ENCODE assay signal across 24 mouse cellular contexts in genomic region chr5:140185757-140186156, GRCm38 (mm10).
"Had no signal": no experiment of that assay in that cellular context is flagged by ENCODE, and none has a peak within 500 bp of the region (broad histone marks: within the 10 kb centered on the region; RNA-seq: fewer than 3 reads in every experiment).

No protein-coding gene starts in this region.

- H3K9me3 ChIP-seq: heart, embryonic 10.5 days; heart, embryonic 12.5 days; hindbrain, embryonic 13.5 days; hindbrain, embryonic 15.5 days; limb, embryonic 10.5 days; limb, embryonic 12.5 days; liver, embryonic 13.5 days had no signal

- H3K4me1 ChIP-seq: heart, embryonic 10.5 days; heart, embryonic 12.5 days; hindbrain, embryonic 15.5 days; limb, embryonic 10.5 days; limb, embryonic 12.5 days had no signal

- ATAC-seq: hindbrain, postnatal 0 days; intestine, embryonic 16.5 days had no signal

- H3K4me3 ChIP-seq: heart, embryonic 10.5 days; heart, embryonic 12.5 days; hindbrain, embryonic 13.5 days; hindbrain, embryonic 15.5 days; layer of hippocampus, adult 2 months; left cerebral cortex, adult 2 months; limb, embryonic 10.5 days; limb, embryonic 12.5 days; liver, embryonic 13.5 days had no signal

- H3K27ac ChIP-seq: heart, embryonic 10.5 days; hindbrain, embryonic 13.5 days; hindbrain, embryonic 15.5 days; hindbrain, postnatal 0 days; layer of hippocampus, adult 2 months; left cerebral cortex, adult 2 months; limb, embryonic 10.5 days; limb, embryonic 12.5 days; liver, embryonic 13.5 days had no signal

- H3K9ac ChIP-seq: heart, embryonic 12.5 days; hindbrain, embryonic 13.5 days; hindbrain, embryonic 15.5 days; limb, embryonic 12.5 days; liver, embryonic 13.5 days had no signal

- H3K4me2 ChIP-seq: heart, embryonic 12.5 days; hindbrain, embryonic 13.5 days; hindbrain, embryonic 15.5 days; limb, embryonic 12.5 days; liver, embryonic 11.5 days; liver, embryonic 13.5 days had no signal

- DNase-seq: gastrocnemius, postnatal 14 days; gastrocnemius, postnatal 36 days; heart, adult 18-20 months; heart, postnatal 10 days; heart, postnatal 36 days; kidney, adult 11 months; kidney, adult 2 months; kidney, adult 9 months; kidney, postnatal 10 days; kidney, postnatal 25 days; kidney, postnatal 4 days; liver; liver, embryonic 13.5 days had no signal

- H3K27me3 ChIP-seq: heart, embryonic 12.5 days; hindbrain, embryonic 13.5 days; hindbrain, embryonic 15.5 days; limb, embryonic 12.5 days; liver, embryonic 13.5 days had no signal

- H3K36me3 ChIP-seq: heart, embryonic 10.5 days; heart, embryonic 12.5 days; hindbrain, embryonic 13.5 days; hindbrain, embryonic 15.5 days; limb, embryonic 12.5 days had no signal
